9 mouse cellular contexts compared by ENCODE assay signal in the genomic region with DNA sequence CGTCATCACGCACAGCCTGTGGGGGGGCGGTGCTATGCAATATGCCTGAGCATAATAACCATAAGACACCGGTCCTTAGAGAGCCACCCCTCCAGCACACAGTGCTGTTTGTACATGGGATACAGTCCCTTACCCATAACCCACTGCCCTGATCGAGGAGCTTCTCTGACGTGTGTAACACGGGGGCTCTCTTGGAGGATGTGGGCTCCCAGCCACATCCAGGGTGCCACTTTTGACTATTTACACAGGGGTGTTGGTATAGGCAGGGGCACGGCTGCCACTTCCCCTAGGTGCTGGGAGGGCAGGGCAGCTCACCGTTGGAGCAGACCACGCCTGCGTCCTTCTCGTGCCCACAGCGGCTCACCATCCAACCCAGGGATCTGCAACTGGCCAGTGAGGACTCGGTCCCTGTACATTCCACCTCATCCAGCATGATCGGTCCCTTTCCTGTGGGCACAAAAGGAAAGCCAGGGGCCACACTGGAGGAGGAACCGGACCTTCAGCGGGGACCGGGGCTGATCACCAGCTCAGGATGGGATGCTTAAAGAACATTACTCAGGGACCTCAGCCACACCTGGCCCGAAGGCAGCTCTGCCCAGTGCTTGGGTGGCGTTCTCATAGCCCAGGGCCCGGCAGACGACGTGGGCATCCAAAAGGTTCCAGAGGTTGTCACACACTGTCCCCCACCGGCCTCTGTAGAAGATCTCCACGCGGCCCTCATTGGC. TPM values are rescaled to one million over a fixed set of nuclear protein-coding genes. Genes with fewer than 3 reads are reported as not detected.
A peak's percentile ranks its signal among the peaks of the same experiment; 100 is the strongest.
DNase-seq lines count a peak whose midpoint lies in the region.
"Had no signal": no experiment of that assay in that cellular context is flagged by ENCODE, and none has a peak within 500 bp of the region (broad histone marks: within the 10 kb centered on the region; RNA-seq: fewer than 3 reads in every experiment).

No protein-coding gene starts in this region.

- DNase-seq in cerebellum, adult 11 months = peak; percentile 3
- no peak for DNase-seq in cerebellum, adult 8-10 months
- DNase-seq in kidney, postnatal 4 days = peak; percentile 1 to 2
- no peak for DNase-seq in kidney, adult 18-20 months
- DNase-seq in thymus, postnatal 4 days = peak; percentile 41
- DNase-seq in thymus, adult 18-20 months = no peak
- DNase-seq in natural killer cell, adult 2 months (ENCODE audit: low spot score in 2 of 2) = peak; percentile 64 to 74
- no peak for DNase-seq in left cerebral cortex, adult 18-20 months (ENCODE audit: low spot score in 2 of 2)
- DNase-seq: layer of hippocampus, postnatal 36 days had no signal

RNA-seq across cellular contexts. Expression of a gene that starts 3.9 kb away (rescaled TPM):
- total RNA-seq in left cerebral cortex, adult 18-20 months (2021) = 10 to 100 TPM; 21.7 to 21.9 TPM

RNA-seq across cellular contexts. Expression of a gene that starts 20.9 kb away (rescaled TPM):
- 10 to 100 TPM; 38.7 to 40.4 TPM for total RNA-seq in left cerebral cortex, adult 18-20 months (2021)

RNA-seq across cellular contexts. Expression of a gene that starts 30.0 kb away (rescaled TPM):
- total RNA-seq in left cerebral cortex, adult 18-20 months (2021) = 1 to 10 TPM; 4.3 to 4.6 TPM

RNA-seq across cellular contexts. Expression of a gene that starts 42.4 kb away (rescaled TPM):
- total RNA-seq in left cerebral cortex, adult 18-20 months (2021) = 100 to 1,000 TPM; 232 to 261 TPM

RNA-seq across cellular contexts. Expression of a gene that starts 55.7 kb away (rescaled TPM):
- 1 to 10 TPM in 1 of 2 experiments, under 1 TPM in 1; 0.82 to 1.3 TPM for total RNA-seq in left cerebral cortex, adult 18-20 months (2021)

Comparison
In these comparisons a context has a peak if more than half of its experiments do, and no peak if none do; other contexts are left out.
1. DNase-seq: peak in cerebellum, adult 11 months (single experiment), kidney, postnatal 4 days (2 of 2), thymus, postnatal 4 days (single experiment) and natural killer cell, adult 2 months (2 of 2); none in cerebellum, adult 8-10 months (single experiment), kidney, adult 18-20 months (single experiment), thymus, adult 18-20 months (0 of 2) and left cerebral cortex, adult 18-20 months (0 of 2).